Mouse (Mus musculus): ENCODE results near the gene Blm.

The Blm gene

DNA sequence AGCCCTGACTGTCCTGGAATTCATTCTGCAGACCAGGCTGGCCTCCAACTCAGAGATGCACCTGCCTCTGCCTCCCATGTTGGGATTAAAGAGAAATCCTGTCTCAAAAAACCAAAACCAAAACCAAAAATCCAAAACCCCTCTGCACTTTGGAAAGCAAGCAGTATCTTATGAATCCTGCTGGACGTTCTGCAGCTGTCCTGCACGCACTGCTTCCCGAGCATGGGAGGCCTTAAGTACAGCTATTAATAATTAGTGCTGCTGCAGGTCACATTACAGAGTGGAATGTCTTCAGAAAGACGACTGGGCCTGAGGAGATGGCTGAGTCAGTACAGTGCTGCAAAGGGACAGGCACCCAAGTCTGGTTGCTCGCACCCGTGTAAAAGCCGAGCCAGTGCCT is 73.0 kb downstream of the Blm start:
- DNase-seq (ENCODE audit: low read depth, low spot score): no peak

DNA sequence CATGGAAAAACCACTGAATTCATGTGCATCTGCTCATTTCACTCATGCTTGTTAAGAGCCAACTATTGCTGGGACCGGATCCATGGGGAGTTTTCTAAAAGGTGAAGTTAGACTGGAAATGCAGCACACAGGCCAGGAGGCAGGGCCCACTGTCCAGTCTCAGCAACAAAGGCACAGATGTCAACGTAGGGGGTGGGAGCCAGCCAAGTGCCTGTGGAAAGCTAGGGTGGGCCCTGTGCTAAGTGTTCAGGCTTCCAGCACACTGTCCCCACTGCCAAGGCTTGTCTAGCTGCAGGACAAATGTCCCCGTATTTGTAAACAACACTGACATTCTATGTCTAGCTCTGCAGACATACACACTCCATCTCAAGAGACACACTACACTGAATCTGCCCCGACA is 74.0 kb downstream of the Blm start:
- no peak for DNase-seq (ENCODE audit: low read depth, low spot score)

- DNase-seq (ENCODE audit: low read depth, low spot score): no peak
Measured at GRCm38 (mm10) chr7:80460199-80460598, 74.7 kb downstream of the Blm start.

GRCm38 (mm10) chr7:80457831-80458343 is 77.0 kb downstream of the Blm start:
- no peak for DNase-seq (ENCODE audit: low read depth, low spot score)

- DNase-seq (ENCODE audit: low read depth, low spot score): no peak
Measured at GRCm38 (mm10) chr7:80457241-80457640, 77.7 kb downstream of the Blm start.

GRCm38 (mm10) chr7:80456327-80456726 is 78.6 kb downstream of the Blm start:
- DNase-seq (ENCODE audit: low read depth, low spot score): no peak

GRCm38 (mm10) chr7:80455505-80456160 is 79.3 kb downstream of the Blm start:
- no peak for DNase-seq (ENCODE audit: low read depth, low spot score)

DNA sequence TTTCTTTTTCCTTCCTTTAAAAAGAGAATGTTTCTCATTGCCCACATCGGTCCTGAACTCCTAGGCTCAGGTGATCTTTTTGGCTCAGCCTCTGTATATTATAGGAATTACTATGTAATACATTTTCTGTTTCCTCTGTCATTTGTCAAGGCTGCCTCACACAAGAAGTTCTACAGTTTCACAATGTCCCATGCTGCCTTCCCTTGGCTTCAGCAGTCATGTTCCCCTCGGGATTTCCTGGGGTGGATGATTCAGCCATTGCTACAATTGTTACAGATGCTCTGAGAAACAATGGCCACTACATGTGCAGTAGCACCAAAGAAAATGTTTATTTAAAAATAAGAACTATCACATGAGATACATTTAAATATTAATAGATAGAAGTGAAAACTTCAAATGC is 80.1 kb downstream of the Blm start:
- no peak for DNase-seq (ENCODE audit: low read depth, low spot score)

GRCm38 (mm10) chr7:80453997-80454396 is 80.9 kb downstream of the Blm start:
- DNase-seq (ENCODE audit: low read depth, low spot score): no peak

GRCm38 (mm10) chr7:80453121-80453520 is 81.8 kb downstream of the Blm start:
- no peak for DNase-seq (ENCODE audit: low read depth, low spot score)

- no peak for DNase-seq (ENCODE audit: low read depth, low spot score)
Measured at GRCm38 (mm10) chr7:80452241-80452640, 82.7 kb downstream of the Blm start.

- DNase-seq (ENCODE audit: low read depth, low spot score): no peak
Measured at GRCm38 (mm10) chr7:80451550-80452232, 83.2 kb downstream of the Blm start.

- no peak for DNase-seq (ENCODE audit: low read depth, low spot score)
Measured at GRCm38 (mm10) chr7:80450354-80450753, 84.6 kb downstream of the Blm start.

DNA sequence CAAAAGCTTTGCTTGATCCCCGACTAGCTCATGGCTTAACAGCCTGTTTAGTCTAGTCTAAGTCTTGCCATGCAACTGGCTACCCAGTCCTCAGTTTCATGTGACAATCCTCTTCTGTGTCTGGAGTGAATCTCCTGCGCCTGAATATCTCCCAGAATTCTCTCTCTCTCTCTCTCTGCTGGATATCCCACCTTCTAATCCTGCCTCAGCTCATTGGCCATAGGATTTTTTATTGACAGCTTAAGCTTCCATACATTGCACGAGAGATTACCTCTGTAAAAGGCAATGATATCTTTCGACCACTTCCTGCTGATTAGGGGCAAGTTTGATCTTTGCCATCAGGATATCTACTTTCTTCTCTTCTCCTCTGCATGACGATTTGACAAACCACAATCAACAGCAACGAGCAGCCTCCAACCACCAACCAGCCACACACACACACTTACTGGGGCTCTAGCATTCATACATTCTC is 85.3 kb downstream of the Blm start:
- no peak for DNase-seq (ENCODE audit: low read depth, low spot score)

GRCm38 (mm10) chr7:80447336-80447735 is 87.6 kb downstream of the Blm start:
- DNase-seq (ENCODE audit: low read depth, low spot score): no peak

GRCm38 (mm10) chr7:80446221-80446878 is 88.6 kb downstream of the Blm start:
- no peak for DNase-seq (ENCODE audit: low read depth, low spot score)

DNA sequence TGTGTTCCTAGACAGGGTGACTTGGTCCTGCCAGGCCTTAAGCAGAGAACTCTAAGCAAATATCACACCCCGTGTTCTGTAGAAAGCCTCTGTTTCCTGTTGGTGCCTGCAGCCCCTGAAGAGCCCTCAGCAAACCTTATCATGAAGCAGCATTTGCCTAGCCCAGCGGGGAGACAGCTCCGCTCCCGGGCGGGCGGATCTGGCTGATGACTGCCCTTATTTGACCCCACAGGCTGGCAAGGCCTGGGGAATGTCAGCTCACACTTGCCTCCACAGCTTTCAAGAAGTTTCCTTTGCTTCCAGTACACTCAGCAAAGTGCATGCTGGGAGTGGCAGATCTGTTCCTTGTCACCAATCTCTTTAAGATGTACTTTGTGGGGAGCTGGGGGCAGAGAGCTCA is 89.4 kb downstream of the Blm start:
- DNase-seq (ENCODE audit: low read depth, low spot score): no peak

- DNase-seq (ENCODE audit: low read depth, low spot score): no peak
Measured at GRCm38 (mm10) chr7:80444401-80445249, 90.3 kb downstream of the Blm start.

- DNase-seq (ENCODE audit: low read depth, low spot score): no peak
Measured at GRCm38 (mm10) chr7:80443124-80443523, 91.8 kb downstream of the Blm start.

DNA sequence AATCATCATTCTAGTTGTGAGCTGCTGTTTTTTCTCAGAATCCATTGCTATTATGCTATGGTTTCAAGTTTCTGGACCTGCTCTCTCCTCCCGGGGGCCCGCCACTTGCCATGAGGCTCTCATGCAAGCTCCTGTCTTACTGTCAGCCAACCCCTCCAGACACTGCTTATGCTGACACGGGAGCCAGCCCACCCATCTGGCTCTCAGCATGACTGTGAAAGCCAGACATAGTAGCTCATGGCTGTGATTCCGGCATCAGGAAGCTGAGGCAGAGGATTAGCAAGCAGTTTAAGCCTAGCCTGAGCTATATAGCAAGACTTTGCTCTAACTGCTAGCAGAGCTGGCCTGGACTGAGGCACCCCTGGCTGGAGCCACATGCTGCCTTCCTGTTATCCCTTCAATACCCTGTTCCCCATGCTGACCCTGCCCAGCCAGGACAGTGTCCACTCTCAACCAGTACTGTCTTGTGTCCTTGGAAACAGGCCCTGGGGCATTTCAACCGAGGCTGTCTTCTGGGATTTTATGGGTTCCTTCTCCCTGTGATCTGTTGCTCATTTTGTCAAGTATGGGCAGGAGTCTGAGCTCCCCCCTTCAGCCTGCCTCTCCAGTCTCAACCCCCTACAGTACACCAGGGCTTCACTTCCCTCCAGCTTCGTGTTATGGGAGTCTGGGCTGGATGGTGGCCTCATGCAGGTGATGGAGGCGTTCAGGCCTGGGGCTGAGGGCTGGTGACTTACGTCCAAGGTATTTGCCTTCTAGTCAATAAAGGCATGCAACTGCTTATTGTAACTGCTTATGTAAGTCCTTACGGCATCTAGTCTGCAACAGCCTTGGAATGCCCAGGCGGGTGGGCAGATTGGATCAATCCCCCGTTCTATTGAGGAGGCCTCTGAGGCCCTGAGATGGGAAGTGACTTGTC is 92.7 kb downstream of the Blm start:
- no peak for DNase-seq (ENCODE audit: low read depth, low spot score)

GRCm38 (mm10) chr7:80440685-80441084 is 94.2 kb downstream of the Blm start:
- no peak for DNase-seq (ENCODE audit: low read depth, low spot score)
